Mouse (Mus musculus) kidney, adult 8-10 months (tissue): ENCODE measurements around the gene Atrnl1.
"Not testable (repeated sequence)": the region's sequence is repeated elsewhere in the genome, so short reads cannot be mapped to it uniquely, and the experiment has no call there.

Source experiments
- DNase-seq, 2 experiments: peaks; one replicate each; pipeline ENCODE4 v3.0.0; 2022

The Atrnl1 gene

GRCm38 (mm10) chr19:57610058-57610475 is 767 bp upstream of the Atrnl1 start:
- DNase-seq = no peak

GRCm38 (mm10) chr19:57611291-57612178 is 701 bp downstream of the Atrnl1 start:
- peak; percentile 48 to 69 for DNase-seq

GRCm38 (mm10) chr19:57612179-57612472 is 1.3 kb downstream of the Atrnl1 start:
- DNase-seq = peak in 1 of 2 experiments; percentile 9

- DNase-seq = peak in 1 of 2 experiments; percentile 30
Measured at GRCm38 (mm10) chr19:57615972-57616621, 5.3 kb downstream of the Atrnl1 start.

GRCm38 (mm10) chr19:57619088-57619487 is 8.3 kb downstream of the Atrnl1 start:
- DNase-seq = no peak

- no peak for DNase-seq
Measured at GRCm38 (mm10) chr19:57621814-57622213, 11.0 kb downstream of the Atrnl1 start.

GRCm38 (mm10) chr19:57625738-57626137 is 14.9 kb downstream of the Atrnl1 start:
- DNase-seq = no peak

- DNase-seq = no peak
Measured at GRCm38 (mm10) chr19:57627251-57627650, 16.4 kb downstream of the Atrnl1 start.

- DNase-seq = no peak
Measured at GRCm38 (mm10) chr19:57642536-57642935, 31.7 kb downstream of the Atrnl1 start.

GRCm38 (mm10) chr19:57642980-57643379 is 32.1 kb downstream of the Atrnl1 start:
- DNase-seq = peak in 1 of 2 experiments; percentile 9

GRCm38 (mm10) chr19:57648202-57648943 is 37.5 kb downstream of the Atrnl1 start:
- no peak for DNase-seq

GRCm38 (mm10) chr19:57648944-57649271 is 38.1 kb downstream of the Atrnl1 start:
- no peak for DNase-seq

GRCm38 (mm10) chr19:57655083-57655482 is 44.2 kb downstream of the Atrnl1 start:
- DNase-seq = peak; percentile 6 to 38

GRCm38 (mm10) chr19:57655491-57655890 is 44.7 kb downstream of the Atrnl1 start:
- DNase-seq = no peak

- peak; percentile 8 to 17 for DNase-seq
Measured at GRCm38 (mm10) chr19:57657426-57658087, 46.7 kb downstream of the Atrnl1 start.

GRCm38 (mm10) chr19:57658111-57659091 is 47.6 kb downstream of the Atrnl1 start:
- DNase-seq = peak in 1 of 2 experiments; percentile 17

GRCm38 (mm10) chr19:57667011-57667410 is 56.2 kb downstream of the Atrnl1 start:
- DNase-seq = no peak

GRCm38 (mm10) chr19:57667946-57668345 is 57.1 kb downstream of the Atrnl1 start:
- no peak for DNase-seq

GRCm38 (mm10) chr19:57679455-57679854 is 68.6 kb downstream of the Atrnl1 start:
- no peak for DNase-seq

- DNase-seq = no peak
Measured at GRCm38 (mm10) chr19:57686596-57686995, 75.8 kb downstream of the Atrnl1 start.

- DNase-seq = no peak
Measured at GRCm38 (mm10) chr19:57692566-57692965, 81.7 kb downstream of the Atrnl1 start.

- DNase-seq = not testable (repeated sequence)
Measured at GRCm38 (mm10) chr19:57696781-57697180, 85.9 kb downstream of the Atrnl1 start.
